Mouse (Mus musculus): ENCODE data around the gene Myh7. TPM values are rescaled to one million over a fixed set of nuclear protein-coding genes. Genes with fewer than 3 reads are reported as not detected.

Myh7 gene
- polyA plus RNA-seq, 1 experiment from 2014 or later: 0.16 TPM

- no peak overlapping the region for H3K4me2 ChIP-seq (ENCODE audit: low read length)
- no peaks in the 10 kb centered on the region for H3K4me1 ChIP-seq (replicated peaks; ENCODE audit: insufficient read depth, low read length)
- no peak for TF ChIP-seq CTCF (IDR thresholded peaks at IDR 0.05; ENCODE audit: low read depth)
- ATAC-seq (replicated peaks; ENCODE audit: low FRiP score, low read depth): no peak
- WGBS: 74% methylated on average over 3 of the region's 3 CpGs
- no peak overlapping the region for H3K9ac ChIP-seq (ENCODE audit: low read depth, low read length)
- DNase-seq (ENCODE audit: low spot score): no peak
- no peaks in the 10 kb centered on the region for H3K9me3 ChIP-seq (replicated peaks; ENCODE audit: low read length)
- no peak overlapping the region for H3K4me3 ChIP-seq (replicated peaks; ENCODE audit: low read depth, low read length)
- no peaks in the 10 kb centered on the region for H3K27me3 ChIP-seq (ENCODE audit: insufficient read depth, low read length)
- no peak overlapping the region for H3K27ac ChIP-seq
- no peaks in the 10 kb centered on the region for H3K36me3 ChIP-seq (ENCODE audit: insufficient read depth, low read length)
Measured at GRCm38 (mm10) chr14:54959197-54959596, 35.2 kb downstream of the Myh7 start.

DNA sequence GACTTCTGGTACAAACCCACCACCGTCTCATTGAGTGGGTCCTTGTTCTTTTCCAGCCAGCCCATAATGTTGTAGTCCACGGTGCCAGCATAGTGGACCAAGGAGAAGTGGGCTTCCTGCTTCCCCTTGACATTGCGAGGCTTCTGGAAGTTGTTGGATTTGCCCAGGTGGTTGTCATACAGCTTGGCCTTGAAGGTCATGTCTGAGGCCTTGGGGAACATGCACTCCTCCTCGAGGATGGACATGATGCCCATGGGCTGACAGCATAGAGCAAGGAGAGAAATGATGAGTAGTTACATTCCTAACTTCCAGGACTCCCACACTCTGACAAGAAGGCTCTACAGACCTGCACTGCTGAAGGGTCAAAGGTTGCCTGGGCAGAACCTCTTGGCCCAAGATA, 35.9 kb downstream of the Myh7 start:
- H3K36me3 ChIP-seq (ENCODE audit: insufficient read depth, low read length): no peaks in the 10 kb centered on the region
- 76% methylated on average over 4 of the region's 4 CpGs for WGBS
- no peak overlapping the region for H3K4me2 ChIP-seq (ENCODE audit: low read length)
- DNase-seq (ENCODE audit: low spot score): no peak
- H3K4me1 ChIP-seq (replicated peaks; ENCODE audit: insufficient read depth, low read length): no peaks in the 10 kb centered on the region
- no peak overlapping the region for H3K4me3 ChIP-seq (replicated peaks; ENCODE audit: low read depth, low read length)
- no peaks in the 10 kb centered on the region for H3K27me3 ChIP-seq (ENCODE audit: insufficient read depth, low read length)
- no peak for ATAC-seq (replicated peaks; ENCODE audit: low FRiP score, low read depth)
- H3K9me3 ChIP-seq (replicated peaks; ENCODE audit: low read length): no peaks in the 10 kb centered on the region
- H3K27ac ChIP-seq: no peak overlapping the region
- TF ChIP-seq CTCF (IDR thresholded peaks at IDR 0.05; ENCODE audit: low read depth): no peak
- H3K9ac ChIP-seq (ENCODE audit: low read depth, low read length): no peak overlapping the region

DNA sequence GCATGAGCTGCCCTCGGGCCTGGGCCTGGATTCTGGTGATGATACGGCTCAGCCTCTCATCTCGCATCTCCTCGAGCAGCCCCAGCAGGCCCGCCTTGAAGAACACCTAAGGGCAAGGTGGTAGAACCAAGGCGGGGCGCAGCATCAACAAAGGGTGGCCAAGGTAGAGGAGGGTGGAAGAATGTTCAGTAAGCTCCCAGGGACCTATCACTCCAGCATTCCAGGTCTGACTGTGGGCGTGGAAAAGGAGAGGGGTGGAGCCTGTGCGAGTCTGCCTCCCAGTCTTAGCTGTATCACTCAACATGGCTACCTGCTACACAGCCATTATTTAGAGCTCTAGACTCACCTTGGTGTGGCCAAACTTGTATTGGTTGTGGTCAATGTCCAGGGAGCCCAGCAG, 37.9 kb downstream of the Myh7 start:
- ATAC-seq (replicated peaks; ENCODE audit: low FRiP score, low read depth) (no peak), DNase-seq (ENCODE audit: low spot score) (no peak)
- Histone ChIP-seq H3K36me3 (ENCODE audit: insufficient read depth, low read length) (no peaks in the 10 kb centered on the region), H3K27ac (no peak overlapping the region), H3K9me3 (replicated peaks; ENCODE audit: low read length) (no peaks in the 10 kb centered on the region), H3K4me3 (replicated peaks; ENCODE audit: low read depth, low read length) (no peak overlapping the region), H3K27me3 (ENCODE audit: insufficient read depth, low read length) (no peaks in the 10 kb centered on the region), H3K4me1 (replicated peaks; ENCODE audit: insufficient read depth, low read length) (no peaks in the 10 kb centered on the region), H3K4me2 (ENCODE audit: low read length) (no peak overlapping the region), H3K9ac (ENCODE audit: low read depth, low read length) (no peak overlapping the region)
- no peak for TF ChIP-seq CTCF (IDR thresholded peaks at IDR 0.05; ENCODE audit: low read depth)
- 89% methylated on average over 9 of the region's 9 CpGs for WGBS

DNA sequence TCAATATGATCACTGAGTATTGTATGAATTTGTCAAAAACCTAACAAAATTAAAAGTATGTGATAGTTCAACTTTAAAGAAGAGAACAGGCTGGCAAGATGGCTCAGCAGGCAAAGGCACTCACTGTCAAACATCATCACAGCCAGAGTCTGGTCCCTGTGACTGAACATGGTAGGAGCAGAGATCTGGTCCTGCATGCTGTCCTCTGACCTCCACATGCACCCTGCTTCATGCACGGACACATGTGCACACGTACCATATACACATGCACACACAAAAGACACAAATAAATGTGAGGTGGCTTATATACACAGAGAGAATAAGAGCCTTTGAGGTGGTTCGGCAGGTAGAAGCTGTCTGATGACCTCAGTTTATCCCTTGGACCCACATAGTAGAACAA, 38.9 kb downstream of the Myh7 start:
- WGBS: 87% methylated on average over 3 of the region's 3 CpGs
- Histone ChIP-seq H3K4me2 (ENCODE audit: low read length) (no peak overlapping the region), H3K27ac (no peak overlapping the region), H3K4me3 (replicated peaks; ENCODE audit: low read depth, low read length) (no peak overlapping the region), H3K9ac (ENCODE audit: low read depth, low read length) (no peak overlapping the region), H3K9me3 (replicated peaks; ENCODE audit: low read length) (no peaks in the 10 kb centered on the region), H3K4me1 (replicated peaks; ENCODE audit: insufficient read depth, low read length) (no peaks in the 10 kb centered on the region), H3K27me3 (ENCODE audit: insufficient read depth, low read length) (no peaks in the 10 kb centered on the region), H3K36me3 (ENCODE audit: insufficient read depth, low read length) (no peaks in the 10 kb centered on the region)
- ATAC-seq (replicated peaks; ENCODE audit: low FRiP score, low read depth): no peak
- TF ChIP-seq CTCF (IDR thresholded peaks at IDR 0.05; ENCODE audit: low read depth): no peak
- no peak for DNase-seq (ENCODE audit: low spot score)

DNA sequence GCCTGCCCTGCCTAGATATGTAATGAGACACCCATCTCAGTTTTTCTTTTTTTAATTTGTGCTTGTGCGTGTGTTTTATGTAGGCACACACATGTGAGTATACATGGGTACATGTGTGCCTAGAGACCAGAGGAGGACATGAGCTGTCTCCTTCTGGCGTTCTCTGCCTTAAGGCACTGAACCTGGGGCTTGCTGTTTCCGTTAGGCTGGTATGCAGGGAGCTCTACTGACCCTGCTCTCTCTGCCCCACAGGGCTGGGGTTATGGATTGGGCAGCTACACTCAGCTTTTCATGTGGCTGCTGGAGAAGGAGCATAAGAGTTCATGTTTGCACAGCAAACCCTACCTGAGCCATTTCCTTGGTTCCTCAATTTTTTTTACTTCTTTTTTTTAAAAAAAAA, 40.0 kb downstream of the Myh7 start:
- no peaks in the 10 kb centered on the region for H3K36me3 ChIP-seq (ENCODE audit: insufficient read depth, low read length)
- H3K9me3 ChIP-seq (replicated peaks; ENCODE audit: low read length): no peaks in the 10 kb centered on the region
- H3K4me1 ChIP-seq (replicated peaks; ENCODE audit: insufficient read depth, low read length): no peaks in the 10 kb centered on the region
- no peak overlapping the region for H3K4me3 ChIP-seq (replicated peaks; ENCODE audit: low read depth, low read length)
- no peak for TF ChIP-seq CTCF (IDR thresholded peaks at IDR 0.05; ENCODE audit: low read depth)
- 68% methylated on average over 3 of the region's 3 CpGs for WGBS
- H3K27me3 ChIP-seq (ENCODE audit: insufficient read depth, low read length): no peaks in the 10 kb centered on the region
- no peak overlapping the region for H3K27ac ChIP-seq
- ATAC-seq (replicated peaks; ENCODE audit: low FRiP score, low read depth) (no peak), DNase-seq (ENCODE audit: low spot score) (no peak)
- H3K4me2 ChIP-seq (ENCODE audit: low read length): no peak overlapping the region
- no peak overlapping the region for H3K9ac ChIP-seq (ENCODE audit: low read depth, low read length)

- Histone ChIP-seq H3K9ac (ENCODE audit: low read depth, low read length) (no peak overlapping the region), H3K4me2 (ENCODE audit: low read length) (no peak overlapping the region), H3K4me1 (replicated peaks; ENCODE audit: insufficient read depth, low read length) (no peaks in the 10 kb centered on the region), H3K27ac (no peak overlapping the region), H3K27me3 (ENCODE audit: insufficient read depth, low read length) (no peaks in the 10 kb centered on the region), H3K4me3 (replicated peaks; ENCODE audit: low read depth, low read length) (no peak overlapping the region), H3K36me3 (ENCODE audit: insufficient read depth, low read length) (no peaks in the 10 kb centered on the region), H3K9me3 (replicated peaks; ENCODE audit: low read length) (no peaks in the 10 kb centered on the region)
- WGBS: 92% methylated on average over 8 of the region's 8 CpGs
- DNase-seq (ENCODE audit: low spot score) (no peak), ATAC-seq (replicated peaks; ENCODE audit: low FRiP score, low read depth) (no peak)
- no peak for TF ChIP-seq CTCF (IDR thresholded peaks at IDR 0.05; ENCODE audit: low read depth)
Measured at GRCm38 (mm10) chr14:54953664-54954206, 40.7 kb downstream of the Myh7 start.

- H3K27me3 ChIP-seq (ENCODE audit: insufficient read depth, low read length): no peaks in the 10 kb centered on the region
- no peak for TF ChIP-seq CTCF (IDR thresholded peaks at IDR 0.05; ENCODE audit: low read depth)
- H3K9ac ChIP-seq (ENCODE audit: low read depth, low read length): no peak overlapping the region
- H3K36me3 ChIP-seq (ENCODE audit: insufficient read depth, low read length): no peaks in the 10 kb centered on the region
- H3K27ac ChIP-seq: no peak overlapping the region
- no peak overlapping the region for H3K4me3 ChIP-seq (replicated peaks; ENCODE audit: low read depth, low read length)
- H3K4me2 ChIP-seq (ENCODE audit: low read length): no peak overlapping the region
- ATAC-seq (replicated peaks; ENCODE audit: low FRiP score, low read depth) (no peak), DNase-seq (ENCODE audit: low spot score) (no peak)
- H3K9me3 ChIP-seq (replicated peaks; ENCODE audit: low read length): no peaks in the 10 kb centered on the region
- H3K4me1 ChIP-seq (replicated peaks; ENCODE audit: insufficient read depth, low read length): no peaks in the 10 kb centered on the region
- 94% methylated on average over 6 of the region's 6 CpGs for WGBS
Measured at GRCm38 (mm10) chr14:54951587-54951986, 42.8 kb downstream of the Myh7 start.
